Mouse (Mus musculus) hindbrain, postnatal 0 days (tissue): ENCODE data around the gene Pdgfd. TPM values are rescaled to one million over a fixed set of nuclear protein-coding genes. Genes with fewer than 3 reads are reported as not detected.
"Not testable (repeated sequence)": the region's sequence is repeated elsewhere in the genome, so short reads cannot be mapped to it uniquely, and the experiment has no call there.

Source experiments
- ATAC-seq: fragments of 200-750 bp; cut with Nextera tagmentation; 2 replicates; pipeline ENCODE4 v1.8.0; 2017; ENCODE audit warnings: mild to moderate bottlenecking, moderate TSS enrichment, moderate library complexity
- DNase-seq: peaks from one replicate; pipeline ENCODE4 v3.0.0-alpha.2; 2015; ENCODE audit warnings: low spot score
- H3K27ac ChIP-seq: fragments of 300-500 bp; sonication (generic); 2 replicates; pipeline ENCODE4 v1.5.1; 2014; ENCODE audit warnings: mild to moderate bottlenecking
- H3K27me3 ChIP-seq: fragments of 300-500 bp; sonication (generic); 2 replicates; pipeline ENCODE4 v1.6.1; 2014; ENCODE audit warnings: low read length, mixed read lengths; ENCODE audit not compliant: insufficient read depth
- H3K36me3 ChIP-seq: fragments of 300-500 bp; sonication (generic); 2 replicates; pipeline ENCODE4 v1.6.1; 2014; ENCODE audit warnings: low read length, mixed read lengths; ENCODE audit not compliant: insufficient read depth
- H3K4me1 ChIP-seq: fragments of 300-500 bp; sonication (generic); 2 replicates; pipeline ENCODE4 v1.6.1; 2014; ENCODE audit warnings: antibody characterized with exemption, low read length, mixed read lengths; ENCODE audit not compliant: insufficient read depth
- H3K4me2 ChIP-seq: fragments of 300-500 bp; sonication (generic); 2 replicates; pipeline ENCODE4 v1.6.1; 2014; ENCODE audit warnings: low read depth, mild to moderate bottlenecking, low read length, moderate library complexity, mixed read lengths
- H3K4me3 ChIP-seq: fragments of 300-500 bp; sonication (generic); 2 replicates; pipeline ENCODE4 v1.5.1; 2014; ENCODE audit warnings: low read length
- H3K9ac ChIP-seq: fragments of 300-500 bp; sonication (generic); replicated peaks from 2 replicates; pipeline ENCODE4 v1.6.1; 2014; ENCODE audit warnings: mild to moderate bottlenecking, low read length, moderate library complexity, mixed read lengths
- H3K9me3 ChIP-seq: fragments of 300-500 bp; sonication (generic); 2 replicates; pipeline ENCODE4 v1.6.1; 2016; ENCODE audit warnings: low read length, mixed read lengths
- CTCF ChIP-seq: IDR thresholded peaks from 2 replicates; pipeline ENCODE4 v1.5.1; 2016; ENCODE audit warnings: antibody characterized with exemption, control low read depth, low read depth
- WGBS: fragments of 180-500 bp; shearing (Covaris S2); extraction: QIAGEN DNeasy Blood & Tissue Kit; methylation state at CpG from one replicate; pipeline ENCODE4 v1.1.7; 2014; 5-methylcytosine and 5-hydroxymethylcytosine counted together
- polyA plus RNA-seq: library from polyadenylated mRNA; unstranded; fragments of >200 nt; fragmentation: Nextera tagmentation; extraction: Ambion mirVana; gene quantifications from 2 replicates; pipeline ENCODE4 v1.2.1, GENCODE M21; 2015
- total RNA-seq: library from RNA; depleted of rRNA; stranded (reverse); fragments of >200 nt; gene quantifications from 2 replicates; pipeline ENCODE4 v1.2.3, GENCODE M21; 2014

Pdgfd gene
- total and polyA plus RNA-seq, 2 experiments from 2014 or later = 4.1 to 5.4 TPM

GRCm38 (mm10) chr9:6193352-6193751 is 25.0 kb downstream of the Pdgfd start:
- no peak for DNase-seq
- TF ChIP-seq CTCF = no peak
- Histone ChIP-seq H3K9me3 (no peaks in the 10 kb centered on the region), H3K27me3 (no peaks in the 10 kb centered on the region), H3K4me2 (no peak overlapping the region), H3K9ac (no peak overlapping the region), H3K27ac (no peak overlapping the region), H3K4me1 (no peaks in the 10 kb centered on the region), H3K4me3 (no peak overlapping the region), H3K36me3 (no peaks in the 10 kb centered on the region)
- 53% methylated on average over 1 of the region's 1 CpGs for WGBS
- no peak for ATAC-seq

- Histone ChIP-seq H3K9me3 (no peaks in the 10 kb centered on the region), H3K9ac (no peak overlapping the region), H3K4me1 (no peaks in the 10 kb centered on the region), H3K4me3 (no peak overlapping the region), H3K27me3 (no peaks in the 10 kb centered on the region), H3K4me2 (no peak overlapping the region), H3K27ac (no peak overlapping the region), H3K36me3 (no peaks in the 10 kb centered on the region)
- no peak for TF ChIP-seq CTCF
- ATAC-seq (no peak), DNase-seq (no peak)
- WGBS = 67% methylated on average over 5 of the region's 5 CpGs
These were observed 44.5 kb downstream of the Pdgfd start for GRCm38 (mm10) chr9:6212862-6213261.

GRCm38 (mm10) chr9:6217505-6217904 is 49.1 kb downstream of the Pdgfd start:
- 65% methylated on average over 1 of the region's 1 CpGs for WGBS
- Histone ChIP-seq H3K9me3 (no peaks in the 10 kb centered on the region), H3K27me3 (no peaks in the 10 kb centered on the region), H3K4me3 (no peak overlapping the region), H3K4me2 (no peak overlapping the region), H3K4me1 (no peaks in the 10 kb centered on the region), H3K36me3 (no peaks in the 10 kb centered on the region), H3K9ac (no peak overlapping the region), H3K27ac (no peak overlapping the region)
- DNase-seq (no peak), ATAC-seq (no peak)
- TF ChIP-seq CTCF = no peak

GRCm38 (mm10) chr9:6235982-6236381 is 67.6 kb downstream of the Pdgfd start:
- H3K4me3 ChIP-seq, H3K9me3 ChIP-seq, H3K4me1 ChIP-seq, H3K4me2 ChIP-seq, H3K27me3 ChIP-seq, H3K27ac ChIP-seq, DNase-seq, ATAC-seq, H3K9ac ChIP-seq, H3K36me3 ChIP-seq: not testable (repeated sequence)
- WGBS = 97% methylated on average over 1 of the region's 1 CpGs

GRCm38 (mm10) chr9:6250320-6250719 is 81.9 kb downstream of the Pdgfd start:
- ATAC-seq (peak; percentile 70), DNase-seq (peak; percentile 61)
- no peak overlapping the region for H3K27ac ChIP-seq
- no peaks in the 10 kb centered on the region for H3K9me3 ChIP-seq
- no peak overlapping the region for H3K4me2 ChIP-seq
- H3K27me3 ChIP-seq = no peaks in the 10 kb centered on the region
- no peak overlapping the region for H3K9ac ChIP-seq
- H3K4me1 ChIP-seq = no peaks in the 10 kb centered on the region
- H3K36me3 ChIP-seq = no peaks in the 10 kb centered on the region
- WGBS = 41% methylated on average over 1 of the region's 1 CpGs
- TF ChIP-seq CTCF = no peak
- H3K4me3 ChIP-seq = no peak overlapping the region

- no peaks in the 10 kb centered on the region for H3K4me1 ChIP-seq
- H3K4me3 ChIP-seq = no peak overlapping the region
- 80% methylated on average over 2 of the region's 2 CpGs for WGBS
- DNase-seq = no peak
- H3K9ac ChIP-seq = no peak overlapping the region
- H3K4me2 ChIP-seq = no peak overlapping the region
- no peaks in the 10 kb centered on the region for H3K9me3 ChIP-seq
- no peaks in the 10 kb centered on the region for H3K36me3 ChIP-seq
- H3K27ac ChIP-seq = no peak overlapping the region
- no peaks in the 10 kb centered on the region for H3K27me3 ChIP-seq
- TF ChIP-seq CTCF = no peak
- no peak for ATAC-seq
These were observed 83.6 kb downstream of the Pdgfd start for GRCm38 (mm10) chr9:6251990-6252389.

- Histone ChIP-seq H3K9ac (no peak overlapping the region), H3K27ac (no peak overlapping the region), H3K4me2 (no peak overlapping the region), H3K9me3 (no peaks in the 10 kb centered on the region), H3K4me1 (no peaks in the 10 kb centered on the region), H3K36me3 (no peaks in the 10 kb centered on the region), H3K4me3 (no peak overlapping the region), H3K27me3 (no peaks in the 10 kb centered on the region)
- ATAC-seq (no peak), DNase-seq (no peak)
- no peak for TF ChIP-seq CTCF
These were observed 88.7 kb downstream of the Pdgfd start for GRCm38 (mm10) chr9:6257072-6257471.
